Mouse (Mus musculus): ENCODE measurements around the gene Map4k1.

DNA sequence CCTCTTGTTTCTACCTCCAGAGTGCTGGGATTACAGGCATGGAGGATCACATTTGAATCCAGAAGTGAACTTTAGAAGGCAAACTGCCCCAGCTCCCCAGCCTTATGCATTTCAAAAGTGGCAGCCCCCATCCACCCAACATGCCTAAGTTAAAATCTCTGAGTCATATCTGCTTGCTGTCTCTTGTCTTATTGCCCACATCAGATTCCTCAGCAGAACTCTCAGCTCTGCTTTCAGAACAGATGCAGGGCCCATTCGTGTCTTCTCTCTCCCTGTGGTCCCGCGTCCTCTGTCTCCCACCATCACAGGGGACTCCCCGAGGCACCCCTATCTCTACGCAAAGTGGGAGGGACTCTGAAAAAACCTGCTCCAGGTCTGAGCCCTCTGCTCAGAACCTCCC is 44.3 kb downstream of the Map4k1 start:
- TF ChIP-seq CTCF (IDR thresholded peaks at IDR 0.05; ENCODE audit: insufficient read depth, low read depth, low read length) (no peak), POLR2A (IDR thresholded peaks at IDR 0.05; ENCODE audit: insufficient read depth, low read depth, low read length) (no peak)

Data from olfactory bulb, adult 2 months (tissue).